Mouse (Mus musculus) hindbrain, postnatal 0 days (tissue): ENCODE data around the gene Otud1. TPM values are rescaled to one million over a fixed set of nuclear protein-coding genes. Genes with fewer than 3 reads are reported as not detected.

Experiments used
- ATAC-seq: fragments of 200-750 bp; cut with Nextera tagmentation; 2 replicates; pipeline ENCODE4 v1.8.0; 2017; ENCODE audit warnings: mild to moderate bottlenecking, moderate TSS enrichment, moderate library complexity
- DNase-seq: peaks from one replicate; pipeline ENCODE4 v3.0.0-alpha.2; 2015; ENCODE audit warnings: low spot score
- H3K27ac ChIP-seq: fragments of 300-500 bp; sonication (generic); 2 replicates; pipeline ENCODE4 v1.5.1; 2014; ENCODE audit warnings: mild to moderate bottlenecking
- H3K27me3 ChIP-seq: fragments of 300-500 bp; sonication (generic); 2 replicates; pipeline ENCODE4 v1.6.1; 2014; ENCODE audit warnings: low read length, mixed read lengths; ENCODE audit not compliant: insufficient read depth
- H3K36me3 ChIP-seq: fragments of 300-500 bp; sonication (generic); 2 replicates; pipeline ENCODE4 v1.6.1; 2014; ENCODE audit warnings: low read length, mixed read lengths; ENCODE audit not compliant: insufficient read depth
- H3K4me1 ChIP-seq: fragments of 300-500 bp; sonication (generic); 2 replicates; pipeline ENCODE4 v1.6.1; 2014; ENCODE audit warnings: antibody characterized with exemption, low read length, mixed read lengths; ENCODE audit not compliant: insufficient read depth
- H3K4me2 ChIP-seq: fragments of 300-500 bp; sonication (generic); 2 replicates; pipeline ENCODE4 v1.6.1; 2014; ENCODE audit warnings: low read depth, mild to moderate bottlenecking, low read length, moderate library complexity, mixed read lengths
- H3K4me3 ChIP-seq: fragments of 300-500 bp; sonication (generic); 2 replicates; pipeline ENCODE4 v1.5.1; 2014; ENCODE audit warnings: low read length
- H3K9ac ChIP-seq: fragments of 300-500 bp; sonication (generic); replicated peaks from 2 replicates; pipeline ENCODE4 v1.6.1; 2014; ENCODE audit warnings: mild to moderate bottlenecking, low read length, moderate library complexity, mixed read lengths
- H3K9me3 ChIP-seq: fragments of 300-500 bp; sonication (generic); 2 replicates; pipeline ENCODE4 v1.6.1; 2016; ENCODE audit warnings: low read length, mixed read lengths
- CTCF ChIP-seq: IDR thresholded peaks from 2 replicates; pipeline ENCODE4 v1.5.1; 2016; ENCODE audit warnings: antibody characterized with exemption, control low read depth, low read depth
- WGBS: fragments of 180-500 bp; shearing (Covaris S2); extraction: QIAGEN DNeasy Blood & Tissue Kit; methylation state at CpG from one replicate; pipeline ENCODE4 v1.1.7; 2014; 5-methylcytosine and 5-hydroxymethylcytosine counted together
- polyA plus RNA-seq: library from polyadenylated mRNA; unstranded; fragments of >200 nt; fragmentation: Nextera tagmentation; extraction: Ambion mirVana; gene quantifications from 2 replicates; pipeline ENCODE4 v1.2.1, GENCODE M21; 2015
- total RNA-seq: library from RNA; depleted of rRNA; stranded (reverse); fragments of >200 nt; gene quantifications from 2 replicates; pipeline ENCODE4 v1.2.3, GENCODE M21; 2014

Gene Otud1
- total and polyA plus RNA-seq, 2 experiments from 2014 or later = 3.0 to 7.9 TPM

DNA sequence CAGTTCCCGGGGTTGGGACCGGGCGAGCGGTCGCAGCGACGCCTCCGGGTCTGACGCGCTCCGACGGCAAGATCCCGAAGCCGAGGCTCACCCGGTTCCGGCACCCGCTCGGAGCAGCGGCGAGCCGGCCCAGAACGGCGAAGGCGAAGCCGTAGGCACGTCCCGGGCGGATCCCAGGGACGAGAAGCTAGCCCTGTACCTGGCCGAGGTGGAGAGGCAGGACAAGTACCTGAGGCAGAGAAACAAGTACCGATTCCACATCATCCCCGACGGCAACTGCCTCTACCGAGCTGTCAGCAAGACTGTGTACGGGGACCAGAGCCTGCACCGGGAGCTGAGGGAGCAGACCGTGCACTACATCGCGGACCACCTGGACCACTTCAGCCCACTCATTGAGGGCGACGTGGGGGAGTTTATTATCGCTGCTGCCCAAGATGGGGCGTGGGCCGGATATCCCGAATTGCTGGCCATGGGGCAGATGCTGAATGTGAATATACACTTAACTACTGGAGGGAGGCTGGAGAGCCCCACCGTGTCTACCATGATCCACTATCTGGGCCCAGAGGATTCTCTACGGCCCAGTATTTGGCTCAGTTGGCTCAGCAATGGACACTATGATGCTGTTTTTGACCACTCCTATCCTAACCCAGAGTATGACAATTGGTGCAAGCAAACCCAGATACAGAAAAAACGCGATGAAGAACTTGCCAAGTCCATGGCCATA lies 1.3 kb downstream of the Otud1 start:
- peak overlapping the region; percentile 67 for H3K4me2 ChIP-seq
- TF ChIP-seq CTCF = no peak
- 0 out of 2 replicates have a peak, but pooled peaks cover 4% of the 10 kb centered on the region for H3K4me1 ChIP-seq
- peak overlapping the region; percentile 80 for H3K4me3 ChIP-seq
- ATAC-seq (no peak), DNase-seq (peak; percentile 40)
- no peaks in the 10 kb centered on the region for H3K27me3 ChIP-seq
- no peaks in the 10 kb centered on the region for H3K9me3 ChIP-seq
- no peaks in the 10 kb centered on the region for H3K36me3 ChIP-seq
- WGBS = 4% methylated on average over 49 of the region's 49 CpGs
- H3K9ac ChIP-seq = peak overlapping the region; percentile 62
- H3K27ac ChIP-seq = peak overlapping the region; percentile 85

GRCm38 (mm10) chr2:19660875-19661274 lies 3.3 kb downstream of the Otud1 start:
- DNase-seq (peak; percentile 23), ATAC-seq (no peak)
- H3K9me3 ChIP-seq = no peaks in the 10 kb centered on the region
- no peaks in the 10 kb centered on the region for H3K36me3 ChIP-seq
- no peak overlapping the region for H3K4me3 ChIP-seq
- H3K9ac ChIP-seq = no peak overlapping the region
- peak overlapping the region; percentile 35 for H3K4me2 ChIP-seq
- 0 out of 2 replicates have a peak, but pooled peaks cover 4% of the 10 kb centered on the region for H3K4me1 ChIP-seq
- no peak overlapping the region for H3K27ac ChIP-seq
- H3K27me3 ChIP-seq = no peaks in the 10 kb centered on the region
- no peak for TF ChIP-seq CTCF

GRCm38 (mm10) chr2:19663146-19663848 lies 5.7 kb downstream of the Otud1 start:
- Histone ChIP-seq H3K9me3 (no peaks in the 10 kb centered on the region), H3K4me1 (no peaks in the 10 kb centered on the region), H3K9ac (no peak overlapping the region), H3K4me2 (no peak overlapping the region), H3K27ac (no peak overlapping the region), H3K27me3 (no peaks in the 10 kb centered on the region), H3K4me3 (no peak overlapping the region), H3K36me3 (no peaks in the 10 kb centered on the region)
- 84% methylated on average over 4 of the region's 4 CpGs for WGBS
- no peak for TF ChIP-seq CTCF
- no peak for DNase-seq
- no peak for ATAC-seq

- Histone ChIP-seq H3K27ac (no peak overlapping the region), H3K4me2 (no peak overlapping the region), H3K36me3 (no peaks in the 10 kb centered on the region), H3K4me3 (no peak overlapping the region), H3K9ac (no peak overlapping the region), H3K9me3 (no peaks in the 10 kb centered on the region), H3K27me3 (no peaks in the 10 kb centered on the region), H3K4me1 (no peaks in the 10 kb centered on the region)
- TF ChIP-seq CTCF = no peak
- 57% methylated on average over 6 of the region's 6 CpGs for WGBS
- peak; percentile 31 for DNase-seq
- peak; percentile 64 for ATAC-seq
Measured at GRCm38 (mm10) chr2:19664147-19664546, 6.6 kb downstream of the Otud1 start.

DNA sequence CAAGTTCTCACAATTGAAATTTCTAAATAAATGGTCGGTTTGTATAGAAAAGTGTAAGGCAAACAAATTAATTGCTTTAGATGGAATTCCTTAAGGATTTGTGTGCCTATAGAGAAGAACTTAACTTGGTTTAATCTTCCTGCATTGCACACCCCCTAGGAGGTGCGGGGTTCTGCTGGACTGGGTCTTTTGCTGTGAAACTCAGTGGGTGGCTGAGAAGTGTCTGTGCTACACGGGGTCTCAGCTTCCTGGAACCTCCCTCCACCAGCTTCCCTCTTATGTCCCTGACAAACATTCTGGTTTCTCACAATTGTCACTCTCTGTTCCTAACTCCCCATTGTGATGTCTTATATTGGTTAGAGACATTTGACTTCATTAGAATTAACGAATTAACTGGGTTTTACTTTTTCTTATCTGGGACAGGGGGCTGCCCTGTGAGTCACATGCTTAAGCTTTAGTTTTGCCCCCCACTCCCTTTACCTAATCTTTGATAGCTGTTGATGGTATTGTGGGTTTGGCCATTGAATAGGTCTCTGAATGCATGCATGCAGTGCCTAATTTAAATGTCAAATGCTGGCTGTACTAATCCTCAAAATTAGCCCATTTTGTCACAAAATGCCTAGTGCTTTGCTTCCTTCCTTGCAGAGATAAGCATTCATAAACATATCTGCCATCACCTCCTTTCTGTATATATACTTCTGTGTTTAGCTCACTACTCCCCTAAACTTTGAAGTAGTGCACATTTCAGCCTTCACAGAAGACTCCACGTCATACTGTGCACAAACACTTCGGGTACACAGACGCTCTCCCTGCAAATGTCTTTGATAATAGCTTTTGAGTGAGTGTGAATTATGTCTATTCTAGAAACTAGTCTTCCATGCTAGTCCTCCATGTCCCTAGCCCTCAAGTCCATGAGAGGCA lies 7.3 kb downstream of the Otud1 start:
- H3K9ac ChIP-seq = no peak overlapping the region
- no peaks in the 10 kb centered on the region for H3K27me3 ChIP-seq
- no peaks in the 10 kb centered on the region for H3K36me3 ChIP-seq
- DNase-seq (no peak), ATAC-seq (no peak)
- H3K4me2 ChIP-seq = no peak overlapping the region
- no peaks in the 10 kb centered on the region for H3K4me1 ChIP-seq
- no peaks in the 10 kb centered on the region for H3K9me3 ChIP-seq
- no peak overlapping the region for H3K4me3 ChIP-seq
- no peak for TF ChIP-seq CTCF
- WGBS = 48% methylated on average over 7 of the region's 7 CpGs
- no peak overlapping the region for H3K27ac ChIP-seq

- 53% methylated on average over 3 of the region's 3 CpGs for WGBS
- no peak for DNase-seq
Measured at GRCm38 (mm10) chr2:19665841-19666240, 8.3 kb downstream of the Otud1 start.

More at GRCm38 (mm10) chr2:19665841-19666240, 8.3 kb downstream of the Otud1 start:
- no peak for TF ChIP-seq CTCF
- Histone ChIP-seq H3K4me1 (no peaks in the 10 kb centered on the region), H3K27me3 (no peaks in the 10 kb centered on the region), H3K9ac (no peak overlapping the region), H3K9me3 (no peaks in the 10 kb centered on the region), H3K27ac (no peak overlapping the region), H3K4me2 (no peak overlapping the region), H3K4me3 (no peak overlapping the region), H3K36me3 (no peaks in the 10 kb centered on the region)
- ATAC-seq = no peak
